Mouse (Mus musculus) lung, postnatal 25 days (tissue): ENCODE measurements around the gene Fam187a.

Experiments used
- DNase-seq: peaks from one replicate; pipeline ENCODE4 v3.0.0; 2022; ENCODE audit warnings: low spot score

Gene Fam187a

DNA sequence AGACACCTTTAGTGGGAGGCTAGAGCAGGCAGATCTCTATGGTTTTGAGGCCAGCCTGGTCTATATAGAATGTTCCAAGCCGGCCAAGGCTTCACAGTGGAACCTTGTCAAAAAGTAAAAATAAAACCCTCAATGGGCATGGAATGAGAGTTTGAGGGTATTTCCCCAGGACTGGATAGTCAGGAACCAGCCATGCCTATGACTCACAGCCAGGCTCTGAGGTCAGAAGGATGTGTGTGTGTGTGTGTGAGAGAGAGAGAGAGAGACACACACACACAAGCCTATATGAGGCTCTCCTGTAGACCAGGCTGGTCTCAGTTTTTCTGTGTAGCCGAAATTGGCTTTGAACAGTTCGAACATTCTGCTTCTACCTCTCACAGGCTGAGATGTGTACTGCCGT is 9.7 kb downstream of the Fam187a start:
- DNase-seq, result no peak

DNA sequence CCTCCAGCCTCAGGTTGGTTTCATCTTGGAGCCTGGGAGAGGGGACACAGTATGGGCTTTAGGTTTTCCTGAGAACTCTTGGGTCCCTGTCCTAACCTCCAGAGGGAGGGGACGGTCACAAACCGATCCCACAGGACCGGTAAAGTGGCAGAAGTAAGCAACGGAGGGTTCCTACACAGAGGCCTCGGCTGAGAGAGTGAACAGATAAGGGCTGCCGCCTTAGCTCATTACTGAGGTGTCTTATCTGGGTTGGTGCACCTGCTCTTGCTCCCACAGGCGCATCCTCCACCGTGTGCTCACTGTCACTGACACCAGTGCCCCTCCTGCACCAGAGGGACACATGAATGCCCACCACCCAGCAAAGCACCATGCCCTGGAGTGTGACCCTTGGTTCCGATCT is 10.8 kb downstream of the Fam187a start:
- no peak for DNase-seq

GRCm38 (mm10) chr11:102896641-102897040 is 11.7 kb downstream of the Fam187a start:
- DNase-seq, result no peak

DNA sequence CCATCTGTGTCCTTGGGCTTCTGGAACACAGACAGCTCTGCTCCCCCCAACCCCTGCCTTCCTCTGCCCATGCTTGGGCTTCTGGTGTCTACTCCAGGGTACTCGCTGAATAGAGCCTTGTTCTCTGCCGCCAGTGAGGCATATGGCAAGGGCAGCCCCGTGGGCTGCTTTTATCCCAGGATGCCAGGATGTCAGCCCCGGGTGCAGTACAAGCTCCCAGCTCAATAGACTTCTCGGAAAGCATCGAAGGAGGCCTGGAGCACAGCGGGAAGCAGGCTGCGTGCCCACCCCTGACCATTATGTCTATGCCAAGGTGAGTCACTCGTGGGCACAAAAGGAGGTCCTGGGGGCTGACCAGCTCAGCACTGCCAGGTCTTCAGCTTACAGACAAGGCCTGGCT is 13.4 kb downstream of the Fam187a start:
- DNase-seq, result no peak

DNA sequence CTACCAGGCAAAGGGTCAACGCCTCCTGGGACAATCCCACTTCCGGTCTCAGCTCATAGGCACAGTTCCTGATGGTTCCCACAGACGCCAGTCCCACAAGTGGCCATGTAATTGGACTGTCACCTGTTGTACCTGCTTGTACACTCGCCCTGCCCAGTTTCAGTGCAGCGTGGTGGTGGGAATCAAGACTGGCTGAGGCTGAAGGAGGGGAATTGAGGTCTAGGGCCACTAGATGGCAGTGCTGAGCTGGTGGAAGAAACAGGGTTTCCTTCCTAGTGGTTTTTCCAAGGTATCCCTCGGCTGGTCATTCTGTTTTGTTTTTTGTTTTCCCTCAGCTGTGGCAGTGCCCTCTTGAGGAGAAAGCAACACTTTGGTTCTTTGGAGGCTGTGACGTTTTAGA is 15.8 kb downstream of the Fam187a start, which contains the start of gene Gfap:
Gene Gfap, minus strand, starts transcription at position 150 of the 400 bp plus-strand sequence.
- DNase-seq, result peak; percentile 74

DNA sequence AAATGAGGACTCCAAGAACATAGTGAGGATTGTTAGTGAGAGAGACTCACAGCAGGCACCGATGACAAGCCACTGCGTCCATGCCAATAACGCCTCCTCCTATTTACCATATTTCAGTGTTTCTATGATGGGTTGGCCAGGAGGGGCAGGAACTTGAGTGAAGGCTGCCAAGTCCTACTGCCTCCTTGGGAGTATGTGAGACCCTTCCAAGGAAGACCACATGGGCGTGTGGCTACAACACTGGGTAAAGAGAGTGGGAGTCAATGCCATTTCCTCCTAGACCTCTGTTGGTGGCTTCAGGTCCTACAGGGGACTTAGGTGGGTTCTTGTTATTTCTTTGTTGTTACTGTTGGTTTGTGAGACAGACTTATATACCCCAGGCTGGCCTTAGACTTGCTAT is 16.2 kb downstream of the Fam187a start:
- DNase-seq, result no peak

GRCm38 (mm10) chr11:102902107-102902506 is 17.1 kb downstream of the Fam187a start:
- no peak for DNase-seq

DNA sequence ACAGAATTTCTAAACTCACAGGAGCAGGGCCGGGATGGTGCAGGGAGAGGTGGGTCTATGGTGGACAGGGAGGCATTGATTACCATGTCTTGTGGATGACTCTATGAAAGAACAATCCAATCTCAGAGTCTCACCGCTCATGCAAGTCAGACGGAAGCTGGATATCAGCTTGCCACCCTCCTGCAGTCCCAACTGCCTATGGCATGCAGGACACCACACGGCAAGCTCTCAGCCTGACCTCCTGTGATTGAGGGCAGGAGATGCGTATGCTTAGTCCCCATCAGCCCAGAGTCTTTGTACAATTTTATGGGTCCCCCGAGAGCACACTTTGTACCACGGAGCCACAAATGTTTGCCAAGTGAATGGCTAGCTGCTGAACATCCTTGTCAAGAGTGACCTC is 18.7 kb downstream of the Fam187a start:
- no peak for DNase-seq

DNA sequence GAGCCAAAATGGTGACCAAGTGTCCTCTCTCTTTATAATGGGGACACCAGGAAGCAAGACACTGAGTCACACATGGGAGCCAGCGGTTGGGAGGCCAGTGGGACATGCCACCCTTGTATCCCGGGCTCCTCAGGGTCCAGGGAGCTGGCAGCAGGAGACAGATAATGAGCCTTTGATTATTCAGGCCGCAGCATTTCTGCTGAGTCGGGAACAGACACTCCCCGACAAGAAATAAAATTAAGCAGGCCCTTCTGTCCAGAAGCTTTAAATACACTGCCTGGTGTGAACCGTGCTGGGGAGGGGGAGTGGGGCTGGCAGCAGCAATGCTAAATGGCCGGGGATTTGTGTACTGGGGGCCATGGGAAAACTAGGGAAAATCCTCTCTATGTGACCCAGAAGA is 26.4 kb downstream of the Fam187a start:
- DNase-seq, result no peak

DNA sequence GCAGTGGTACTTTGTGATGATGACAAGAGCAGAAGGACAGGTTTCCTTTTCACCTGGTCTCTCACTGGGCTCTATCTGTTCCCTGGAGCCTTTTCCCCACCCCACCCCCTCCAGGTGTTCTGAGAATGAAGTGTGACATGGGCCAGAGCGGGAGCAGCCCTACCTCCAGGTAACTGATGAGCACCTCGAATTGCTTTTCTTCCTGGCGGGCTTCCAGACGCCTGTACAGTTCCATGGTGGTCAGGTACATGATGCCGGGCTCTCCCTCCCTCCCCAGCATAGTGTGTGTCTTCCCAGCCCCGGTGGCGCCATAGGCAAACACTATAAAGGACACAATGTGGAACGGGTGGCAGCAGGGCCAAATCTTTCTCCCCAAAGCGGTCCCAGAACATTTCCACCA is 30.4 kb downstream of the Fam187a start:
- no peak for DNase-seq

DNA sequence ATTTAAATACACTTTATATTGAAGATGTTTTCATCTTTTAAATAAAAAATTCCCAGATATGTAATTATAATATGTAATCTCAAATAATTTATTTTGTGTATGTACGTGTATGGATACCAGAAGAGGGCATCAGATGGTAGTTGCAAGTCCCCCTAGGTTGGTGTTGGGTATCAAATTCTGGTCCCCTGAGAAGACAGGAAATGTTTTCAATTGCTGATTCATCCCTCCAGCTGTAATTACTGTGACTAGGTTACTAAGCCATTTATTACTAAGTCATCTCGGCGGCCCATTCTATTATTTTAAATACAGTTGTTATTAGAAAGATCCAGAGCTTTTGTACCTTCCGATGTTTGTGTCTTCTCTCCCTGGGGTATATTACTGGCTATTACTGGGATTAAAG is 33.1 kb downstream of the Fam187a start:
- DNase-seq, result no peak

DNA sequence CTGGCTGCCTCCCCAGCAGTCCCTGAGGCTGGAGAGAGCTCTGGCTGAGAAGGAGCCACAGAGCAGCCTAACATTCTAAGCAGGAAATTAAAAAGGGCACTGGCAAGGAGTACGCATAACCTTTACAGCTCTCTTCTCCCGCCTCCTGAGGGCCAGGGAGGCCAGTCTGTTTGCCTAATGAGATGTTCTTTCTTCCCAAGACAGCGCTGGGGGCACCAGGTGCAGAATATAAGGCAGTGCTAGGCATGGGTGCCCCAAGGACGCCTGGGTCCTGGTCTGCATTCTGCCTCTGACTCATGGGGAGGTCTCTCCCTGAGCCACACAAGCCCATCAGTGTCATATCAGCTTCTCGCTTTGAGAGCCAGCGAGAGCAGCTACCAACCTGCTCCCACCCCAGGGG is 36.5 kb downstream of the Fam187a start:
- DNase-seq, result no peak

DNA sequence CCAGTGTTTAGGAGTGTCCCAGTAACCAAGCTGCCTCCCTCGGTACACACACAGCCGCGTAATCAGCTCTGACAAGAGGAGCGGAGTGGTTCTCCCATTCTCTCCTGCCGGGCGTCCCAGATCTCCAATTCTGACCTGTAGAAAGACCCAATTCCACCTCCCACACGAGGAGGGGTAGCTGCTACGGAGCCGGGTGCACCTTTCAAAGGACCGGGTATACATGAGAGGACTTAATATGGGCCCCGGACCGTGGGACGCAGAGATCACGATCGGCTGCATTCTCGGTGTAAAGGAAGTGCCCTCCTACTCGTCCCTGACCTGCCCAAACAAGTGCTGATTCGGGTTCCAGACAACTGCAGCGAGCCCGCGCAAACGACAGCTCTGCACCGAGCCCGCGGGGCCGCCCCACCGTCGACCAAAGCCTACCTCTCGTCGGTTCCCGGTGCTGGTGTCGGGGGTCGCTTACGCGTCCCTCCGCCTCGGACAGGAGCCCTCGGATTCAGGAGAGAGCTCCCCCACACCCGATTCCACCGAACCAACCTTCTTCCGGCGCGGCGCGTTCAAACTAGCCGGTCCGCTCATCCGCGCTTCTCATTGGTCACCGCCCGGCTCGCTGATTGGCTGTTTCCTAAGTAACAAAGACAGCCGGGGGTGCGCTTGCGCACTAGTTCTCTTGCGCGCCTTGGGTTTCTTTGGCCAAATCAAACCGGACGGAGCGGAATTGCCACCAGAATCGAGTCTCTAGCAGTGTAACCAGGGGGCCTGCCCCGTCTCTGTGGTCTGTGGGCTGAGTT is 39.8 kb downstream of the Fam187a start, which contains the start of gene Kif18b:
Gene Kif18b, minus strand, starts transcription at position 568 of the 794 bp plus-strand sequence.
- peak; percentile 95 for DNase-seq

DNA sequence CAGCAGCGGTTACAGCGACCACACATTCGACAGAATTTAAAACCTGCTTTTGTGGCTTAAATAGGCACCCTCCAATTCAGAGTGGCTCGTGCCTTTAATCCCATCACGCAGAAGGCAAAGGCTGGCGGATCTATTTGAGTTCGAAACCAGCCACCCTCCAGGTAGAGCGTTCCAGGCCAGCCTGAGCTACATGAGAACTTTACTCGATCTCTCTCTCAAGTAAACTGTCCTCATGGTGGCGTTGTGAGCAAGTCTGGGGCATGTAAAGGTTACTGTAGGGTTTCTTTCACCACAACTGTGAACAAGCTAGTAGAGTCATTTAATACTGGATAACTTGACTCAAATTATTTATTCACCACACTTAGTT is 40.4 kb downstream of the Fam187a start:
- DNase-seq, result peak; percentile 18

DNA sequence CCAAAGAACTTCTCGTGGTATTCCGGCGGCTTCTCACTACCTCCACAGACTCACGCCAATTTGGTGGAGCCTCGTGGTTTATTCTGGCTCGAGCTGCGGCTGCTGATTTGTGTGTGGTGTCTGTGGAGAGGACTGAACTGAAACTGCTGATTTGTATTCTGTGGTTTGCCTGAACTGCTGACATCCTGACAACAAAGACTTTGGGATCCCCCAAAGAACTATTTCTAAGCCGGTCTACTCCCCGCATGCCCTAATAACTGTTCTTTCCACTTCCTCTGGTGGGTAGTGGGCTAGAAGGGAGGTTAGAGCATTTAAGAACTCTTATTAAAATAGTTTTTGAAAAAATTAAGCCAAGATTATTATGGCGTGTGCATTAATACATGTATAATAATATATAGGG is 45.7 kb downstream of the Fam187a start:
- no peak for DNase-seq

DNA sequence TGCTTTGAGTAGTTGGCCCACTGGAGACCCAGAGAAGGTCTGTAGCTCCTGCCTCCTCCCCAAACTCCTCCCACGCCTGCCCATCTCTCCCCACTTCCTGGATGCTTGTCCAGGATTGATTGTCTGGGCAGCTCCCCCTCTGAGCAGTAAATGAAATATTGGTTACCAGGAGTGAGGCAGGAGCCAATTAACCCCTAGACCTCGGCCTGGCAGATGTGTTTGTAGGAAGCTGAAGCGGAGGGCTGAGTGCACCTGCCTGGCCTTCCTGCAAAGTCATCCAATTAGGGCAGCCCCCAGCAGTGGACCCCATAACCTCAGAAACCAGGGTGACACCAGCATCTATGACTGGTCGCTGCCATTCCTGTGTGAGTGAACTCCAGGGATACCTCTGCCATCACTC is 51.3 kb downstream of the Fam187a start:
- DNase-seq, result no peak
